Mouse (Mus musculus) lung, postnatal 0 days (tissue): ENCODE results near the gene Fbxw5.

Source experiments
- CTCF ChIP-seq: IDR thresholded peaks from 2 replicates; pipeline ENCODE4 v1.5.1; 2016; ENCODE audit warnings: antibody characterized with exemption, mild to moderate bottlenecking
- EP300 ChIP-seq: IDR thresholded peaks from 2 replicates; pipeline ENCODE4 v1.6.1; 2016; ENCODE audit warnings: antibody characterized with exemption, mild to moderate bottlenecking, control low read depth

GRCm38 (mm10) chr2:25472550-25472949 lies 28.0 kb upstream of the Fbxw5 start:
- TF ChIP-seq CTCF (no peak), EP300 (no peak)
